Mouse (Mus musculus) midbrain, postnatal 0 days (tissue): Measurements from ENCODE around the gene Mrpl47. TPM values are rescaled to one million over a fixed set of nuclear protein-coding genes. Genes with fewer than 3 reads are reported as not detected.
"Not testable (repeated sequence)": the region's sequence is repeated elsewhere in the genome, so short reads cannot be mapped to it uniquely, and the experiment has no call there.

Experiments
- ATAC-seq: fragments of 200-750 bp; cut with Nextera tagmentation; 2 replicates; pipeline ENCODE4 v1.8.0; 2017; ENCODE audit warnings: moderate number of reproducible peaks, mild to moderate bottlenecking, moderate TSS enrichment, moderate library complexity; ENCODE audit not compliant: low FRiP score
- DNase-seq: peaks from one replicate; pipeline ENCODE4 v3.0.0-alpha.2; 2015; ENCODE audit warnings: low spot score
- H3K27ac ChIP-seq: fragments of 300-500 bp; sonication (generic); 2 replicates; pipeline ENCODE4 v1.5.1; 2014; ENCODE audit warnings: low read depth, mild to moderate bottlenecking, low read length, mixed read lengths
- H3K27me3 ChIP-seq: fragments of 300-500 bp; sonication (generic); 2 replicates; pipeline ENCODE4 v1.6.1; 2014; ENCODE audit warnings: low read length, control low read depth, mixed read lengths; ENCODE audit not compliant: insufficient read depth
- H3K36me3 ChIP-seq: fragments of 300-500 bp; sonication (generic); 2 replicates; pipeline ENCODE4 v1.6.1; 2014; ENCODE audit warnings: low read length, control low read depth, mixed read lengths; ENCODE audit not compliant: insufficient read depth
- H3K4me1 ChIP-seq: fragments of 300-500 bp; sonication (generic); 2 replicates; pipeline ENCODE4 v1.6.1; 2014; ENCODE audit warnings: mild to moderate bottlenecking, control low read depth, antibody characterized with exemption, low read length, mixed read lengths; ENCODE audit not compliant: insufficient read depth
- H3K4me2 ChIP-seq: fragments of 300-500 bp; sonication (generic); 2 replicates; pipeline ENCODE4 v1.6.1; 2014; ENCODE audit warnings: low read depth, mild to moderate bottlenecking, low read length, mixed read lengths; ENCODE audit not compliant: poor library complexity, severe bottlenecking
- H3K4me3 ChIP-seq: fragments of 300-500 bp; sonication (generic); 2 replicates; pipeline ENCODE4 v1.5.1; 2014; ENCODE audit warnings: low read depth, mild to moderate bottlenecking, low read length, moderate library complexity
- H3K9ac ChIP-seq: fragments of 300-500 bp; sonication (generic); replicated peaks from 2 replicates; pipeline ENCODE4 v1.6.1; 2014; ENCODE audit warnings: mild to moderate bottlenecking, low read length, moderate library complexity, mixed read lengths; ENCODE audit not compliant: poor library complexity, severe bottlenecking
- H3K9me3 ChIP-seq: fragments of 300-500 bp; sonication (generic); 2 replicates; pipeline ENCODE4 v1.6.1; 2016; ENCODE audit warnings: low read length, control low read depth
- CTCF ChIP-seq: IDR thresholded peaks from 2 replicates; pipeline ENCODE4 v1.5.1; 2016; ENCODE audit warnings: antibody characterized with exemption, mild to moderate bottlenecking
- WGBS: fragments of 180-500 bp; shearing (Covaris S2); extraction: QIAGEN DNeasy Blood & Tissue Kit; methylation state at CpG from one replicate; pipeline ENCODE4 v1.1.7; 2014; 5-methylcytosine and 5-hydroxymethylcytosine counted together
- polyA plus RNA-seq: library from polyadenylated mRNA; unstranded; fragments of >200 nt; fragmentation: Nextera tagmentation; extraction: Ambion mirVana; gene quantifications from 2 replicates; pipeline ENCODE4 v1.2.1, GENCODE M21; 2015
- total RNA-seq: library from RNA; depleted of rRNA; stranded (reverse); fragments of >200 nt; gene quantifications from 2 replicates; pipeline ENCODE4 v1.2.3, GENCODE M21; 2014

The Mrpl47 gene
- total and polyA plus RNA-seq, 2 experiments from 2014 or later: 10.4 to 25.4 TPM

- Histone ChIP-seq H3K27me3 (no peaks in the 10 kb centered on the region), H3K36me3 (peaks cover 67% of the 10 kb centered on the region), H3K4me2 (no peak overlapping the region), H3K4me1 (no peaks in the 10 kb centered on the region), H3K4me3 (no peak overlapping the region), H3K9ac (no peak overlapping the region), H3K27ac (no peak overlapping the region), H3K9me3 (no peaks in the 10 kb centered on the region)
- no peak for TF ChIP-seq CTCF
- WGBS: 81% methylated on average over 4 of the region's 4 CpGs
- DNase-seq (peak; percentile 44), ATAC-seq (no peak)
These were observed 12.6 kb upstream of the Mrpl47 start for GRCm38 (mm10) chr3:32749820-32750579.

- WGBS: 92% methylated on average over 9 of the region's 9 CpGs
- Histone ChIP-seq H3K27ac (no peak overlapping the region), H3K4me1 (no peaks in the 10 kb centered on the region), H3K4me2 (no peak overlapping the region), H3K9ac (no peak overlapping the region), H3K4me3 (no peak overlapping the region), H3K36me3 (peaks cover 61% of the 10 kb centered on the region), H3K9me3 (no peaks in the 10 kb centered on the region), H3K27me3 (no peaks in the 10 kb centered on the region)
- no peak for DNase-seq
- no peak for ATAC-seq
- TF ChIP-seq CTCF: no peak
These were observed 11.0 kb upstream of the Mrpl47 start for GRCm38 (mm10) chr3:32748384-32748783.

- H3K4me3 ChIP-seq, ATAC-seq, H3K9ac ChIP-seq, H3K9me3 ChIP-seq, H3K4me1 ChIP-seq, DNase-seq, H3K27me3 ChIP-seq, H3K4me2 ChIP-seq, H3K27ac ChIP-seq: not testable (repeated sequence)
- H3K36me3 ChIP-seq: peaks cover 46% of the 10 kb centered on the region
These were observed 8.0 kb upstream of the Mrpl47 start for GRCm38 (mm10) chr3:32745426-32745825.

- no peak overlapping the region for H3K4me2 ChIP-seq
- no peaks in the 10 kb centered on the region for H3K27me3 ChIP-seq
- no peaks in the 10 kb centered on the region for H3K9me3 ChIP-seq
- no peak overlapping the region for H3K4me3 ChIP-seq
- no peak overlapping the region for H3K9ac ChIP-seq
- ATAC-seq (no peak), DNase-seq (no peak)
- peaks cover 42% of the 10 kb centered on the region for H3K36me3 ChIP-seq
- no peak for TF ChIP-seq CTCF
- no peak overlapping the region for H3K27ac ChIP-seq
- WGBS: 93% methylated on average over 6 of the region's 6 CpGs
- no peaks in the 10 kb centered on the region for H3K4me1 ChIP-seq
These were observed 7.6 kb upstream of the Mrpl47 start for GRCm38 (mm10) chr3:32745001-32745400.

GRCm38 (mm10) chr3:32742276-32742780, 4.9 kb upstream of the Mrpl47 start:
- Histone ChIP-seq H3K9ac (no peak overlapping the region), H3K4me2 (no peak overlapping the region), H3K4me3 (no peak overlapping the region), H3K36me3 (peaks cover 24% of the 10 kb centered on the region), H3K4me1 (0 out of 2 replicates have a peak, but pooled peaks cover 4% of the 10 kb centered on the region), H3K27ac (no peak overlapping the region), H3K27me3 (no peaks in the 10 kb centered on the region), H3K9me3 (no peaks in the 10 kb centered on the region)
- DNase-seq (no peak), ATAC-seq (no peak)
- WGBS: 94% methylated on average over 2 of the region's 2 CpGs
- TF ChIP-seq CTCF: no peak

GRCm38 (mm10) chr3:32738549-32738948, 1.1 kb upstream of the Mrpl47 start:
- Histone ChIP-seq H3K4me1 (0 out of 2 replicates have a peak, but pooled peaks cover 4% of the 10 kb centered on the region), H3K9me3 (no peaks in the 10 kb centered on the region), H3K4me2 (no peak overlapping the region), H3K9ac (no peak overlapping the region), H3K4me3 (no peak overlapping the region), H3K27ac (no peak overlapping the region), H3K36me3 (peaks cover 13% of the 10 kb centered on the region), H3K27me3 (no peaks in the 10 kb centered on the region)
- TF ChIP-seq CTCF: no peak
- ATAC-seq (no peak), DNase-seq (no peak)
- 93% methylated on average over 5 of the region's 5 CpGs for WGBS
